Mouse (Mus musculus) midbrain, embryonic 16.5 days (tissue): ENCODE results near the gene Add1. TPM values are rescaled to one million over a fixed set of nuclear protein-coding genes. Genes with fewer than 3 reads are reported as not detected.

Source experiments
- ATAC-seq: fragments of 200-750 bp; cut with Nextera tagmentation; 2 replicates; pipeline ENCODE4 v1.8.0; 2017; ENCODE audit warnings: moderate TSS enrichment
- H3K27ac ChIP-seq: fragments of 300-500 bp; sonication (generic); 2 replicates; pipeline ENCODE4 v1.5.1; 2014; ENCODE audit warnings: mild to moderate bottlenecking, low read length, mixed read lengths
- H3K27me3 ChIP-seq: fragments of 300-500 bp; sonication (generic); 2 replicates; pipeline ENCODE4 v1.6.1; 2014; ENCODE audit warnings: low read depth, low read length, mixed read lengths; ENCODE audit not compliant: control insufficient read depth, insufficient read depth
- H3K36me3 ChIP-seq: fragments of 300-500 bp; sonication (generic); 2 replicates; pipeline ENCODE4 v1.6.1; 2014; ENCODE audit warnings: mild to moderate bottlenecking, low read length, moderate library complexity, mixed read lengths; ENCODE audit not compliant: control insufficient read depth, insufficient read depth
- H3K4me1 ChIP-seq: fragments of 300-500 bp; sonication (generic); 2 replicates; pipeline ENCODE4 v1.6.1; 2014; ENCODE audit warnings: mild to moderate bottlenecking, low read length, mixed read lengths; ENCODE audit not compliant: control insufficient read depth, insufficient read depth
- H3K4me2 ChIP-seq: fragments of 300-500 bp; sonication (generic); 2 replicates; pipeline ENCODE4 v1.6.1; 2014; ENCODE audit warnings: mild to moderate bottlenecking, low read length, mixed read lengths
- H3K4me3 ChIP-seq: fragments of 300-500 bp; sonication (generic); 2 replicates; pipeline ENCODE4 v1.5.1; 2014; ENCODE audit warnings: low read depth, mild to moderate bottlenecking, low read length, moderate library complexity, mixed read lengths
- H3K9ac ChIP-seq: fragments of 300-500 bp; sonication (generic); 2 replicates; pipeline ENCODE4 v1.6.1; 2014; ENCODE audit warnings: low read depth, low read length, mixed read lengths
- H3K9me3 ChIP-seq: fragments of 300-500 bp; sonication (generic); replicated peaks from 2 replicates; pipeline ENCODE4 v1.6.1; 2014; ENCODE audit warnings: mild to moderate bottlenecking, low read length, mixed read lengths; ENCODE audit not compliant: control insufficient read depth, poor library complexity, severe bottlenecking
- WGBS: fragments of 180-500 bp; shearing (Covaris S2); extraction: QIAGEN DNeasy Blood & Tissue Kit; methylation state at CpG from one replicate; pipeline ENCODE4 v1.1.7; 2014; 5-methylcytosine and 5-hydroxymethylcytosine counted together
- polyA plus RNA-seq: library from polyadenylated mRNA; unstranded; fragments of >200 nt; fragmentation: Nextera tagmentation; extraction: Ambion mirVana; gene quantifications from 2 replicates; pipeline ENCODE4 v1.2.1, GENCODE M21; 2015

Add1 gene
- polyA plus RNA-seq = 203 and 212 TPM in 2 replicates

GRCm38 (mm10) chr5:34573268-34574221, at the start of gene Add1:
Gene Add1, plus strand, starts transcription at chr5:34573664.
- Histone ChIP-seq H3K27me3 (no peaks in the 10 kb centered on the region), H3K4me3 (peak within 1 kb of the TSS; percentile 98), H3K36me3 (no peaks in the 10 kb centered on the region), H3K27ac (peak within 1 kb of the TSS; percentile 97), H3K9me3 (no peaks in the 10 kb centered on the region), H3K4me2 (peak within 1 kb of the TSS; percentile 80), H3K9ac (peak within 1 kb of the TSS; percentile 100), H3K4me1 (peaks cover 19% of the 10 kb centered on the region)
- ATAC-seq = peak; percentile 100
- under 1% methylated on average over 63 of the region's 84 CpGs for WGBS

- Histone ChIP-seq H3K27ac (no peak overlapping the region), H3K9ac (no peak overlapping the region), H3K4me3 (no peak overlapping the region), H3K9me3 (no peaks in the 10 kb centered on the region), H3K36me3 (no peaks in the 10 kb centered on the region), H3K27me3 (no peaks in the 10 kb centered on the region), H3K4me2 (no peak overlapping the region), H3K4me1 (no peaks in the 10 kb centered on the region)
- WGBS = 65% methylated on average over 4 of the region's 4 CpGs
- ATAC-seq = no peak
Observed at GRCm38 (mm10) chr5:34523958-34524485, 49.4 kb upstream of the Add1 start.

- Histone ChIP-seq H3K27me3 (no peaks in the 10 kb centered on the region), H3K4me1 (no peaks in the 10 kb centered on the region), H3K9me3 (no peaks in the 10 kb centered on the region), H3K4me2 (no peak overlapping the region), H3K36me3 (no peaks in the 10 kb centered on the region), H3K4me3 (no peak overlapping the region), H3K9ac (no peak overlapping the region), H3K27ac (no peak overlapping the region)
- ATAC-seq = no peak
Observed at GRCm38 (mm10) chr5:34524511-34524910, 49.0 kb upstream of the Add1 start.

- Histone ChIP-seq H3K4me1 (no peaks in the 10 kb centered on the region), H3K27ac (no peak within 1 kb of the TSS), H3K4me2 (peak within 1 kb of the TSS; percentile 87), H3K9ac (peak within 1 kb of the TSS; percentile 66), H3K36me3 (no peaks in the 10 kb centered on the region), H3K27me3 (no peaks in the 10 kb centered on the region), H3K4me3 (peak within 1 kb of the TSS; percentile 51), H3K9me3 (no peaks in the 10 kb centered on the region)
- WGBS = 2% methylated on average over 38 of the region's 38 CpGs
- peak; percentile 92 for ATAC-seq
Observed at GRCm38 (mm10) chr5:34525663-34526476, 47.6 kb upstream of the Add1 start, which contains the start of gene Sh3bp2. Gene Sh3bp2, plus strand, starts transcription at chr5:34525838.

- ATAC-seq = no peak
- no peaks in the 10 kb centered on the region for H3K36me3 ChIP-seq
- WGBS = 31% methylated on average over 5 of the region's 5 CpGs
- H3K27me3 ChIP-seq = no peaks in the 10 kb centered on the region
- H3K9ac ChIP-seq = no peak overlapping the region
- H3K9me3 ChIP-seq = no peaks in the 10 kb centered on the region
- H3K4me1 ChIP-seq = no peaks in the 10 kb centered on the region
- peak overlapping the region; percentile 87; the same call in 1 of the 2 replicates for H3K4me2 ChIP-seq
- H3K27ac ChIP-seq = no peak overlapping the region
- H3K4me3 ChIP-seq = no peak overlapping the region
Observed at GRCm38 (mm10) chr5:34526477-34526775, 47.0 kb upstream of the Add1 start.

GRCm38 (mm10) chr5:34527352-34527751, 46.1 kb upstream of the Add1 start:
- Histone ChIP-seq H3K36me3 (no peaks in the 10 kb centered on the region), H3K9me3 (no peaks in the 10 kb centered on the region), H3K27ac (no peak overlapping the region), H3K4me3 (no peak overlapping the region), H3K4me2 (no peak overlapping the region), H3K4me1 (no peaks in the 10 kb centered on the region), H3K27me3 (no peaks in the 10 kb centered on the region), H3K9ac (no peak overlapping the region)
- WGBS = 90% methylated on average over 2 of the region's 2 CpGs
- no peak for ATAC-seq

- Histone ChIP-seq H3K4me2 (no peak overlapping the region), H3K9me3 (no peaks in the 10 kb centered on the region), H3K4me1 (no peaks in the 10 kb centered on the region), H3K4me3 (no peak overlapping the region), H3K27ac (no peak overlapping the region), H3K36me3 (no peaks in the 10 kb centered on the region), H3K27me3 (no peaks in the 10 kb centered on the region), H3K9ac (no peak overlapping the region)
- no peak for ATAC-seq
- 85% methylated on average over 5 of the region's 5 CpGs for WGBS
Observed at GRCm38 (mm10) chr5:34528724-34529123, 44.7 kb upstream of the Add1 start.

GRCm38 (mm10) chr5:34530116-34530515, 43.3 kb upstream of the Add1 start:
- Histone ChIP-seq H3K9me3 (no peaks in the 10 kb centered on the region), H3K4me3 (no peak overlapping the region), H3K27ac (no peak overlapping the region), H3K4me1 (no peaks in the 10 kb centered on the region), H3K27me3 (no peaks in the 10 kb centered on the region), H3K4me2 (no peak overlapping the region), H3K36me3 (no peaks in the 10 kb centered on the region), H3K9ac (no peak overlapping the region)
- 83% methylated on average over 5 of the region's 5 CpGs for WGBS
- no peak for ATAC-seq
